Mouse (Mus musculus): ENCODE measurements around the gene Phlpp1.

DNA sequence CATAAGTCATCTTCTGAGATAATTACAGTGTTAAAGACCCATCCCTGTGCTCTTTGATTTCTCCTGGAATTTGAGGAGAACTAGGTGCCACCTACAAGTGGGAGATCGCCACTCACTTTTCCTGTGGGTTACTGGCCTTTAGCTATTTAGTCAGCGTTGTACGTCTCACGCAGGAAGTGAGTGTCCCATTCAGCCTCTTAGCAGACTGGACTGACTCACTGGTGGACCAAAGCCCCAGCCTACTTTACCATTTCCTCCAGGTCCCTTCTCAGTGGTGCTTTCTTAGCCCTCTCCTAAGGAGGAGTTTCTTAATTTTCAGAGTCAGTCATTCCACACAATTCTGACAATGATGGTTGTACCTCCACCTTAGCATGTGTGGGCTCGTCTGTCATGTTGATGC, 39.6 kb downstream of the Phlpp1 start:
- no peak for TF ChIP-seq CTCF (IDR thresholded peaks at IDR 0.05; ENCODE audit: extremely low read depth, insufficient read depth, low read length)
- TF ChIP-seq POLR2A (IDR thresholded peaks at IDR 0.05; ENCODE audit: extremely low read depth, insufficient read depth, low read length): no peak

Data from cortical plate, adult 2 months (tissue).